Mouse (Mus musculus) CH12.LX (cell line): ENCODE measurements around the gene Sox18. TPM values are rescaled to one million over a fixed set of nuclear protein-coding genes. Genes with fewer than 3 reads are reported as not detected.

Experiments used
- DNase-seq: peaks from one replicate; pipeline ENCODE4 v3.0.0-alpha.2; 2013; ENCODE audit errors: extremely low read depth
- H3K27ac ChIP-seq: 2 replicates; pipeline ENCODE4 v1.5.1; 2012; ENCODE audit warnings: low read depth, mild to moderate bottlenecking, control low read depth, moderate library complexity; ENCODE audit not compliant: insufficient read depth
- H3K27me3 ChIP-seq: replicated peaks from 2 replicates; pipeline ENCODE3; 2012; ENCODE audit warnings: inconsistent platforms
- H3K36me3 ChIP-seq, 2 experiments: replicated peaks in 1 of 2; 2 replicates each; pipeline versions ENCODE3 to v1.6.1; 2012; ENCODE audit warnings: inconsistent platforms in 1 of 2, low read length in 1 of 2, mild to moderate bottlenecking in 1 of 2, mixed read lengths in 1 of 2, moderate library complexity in 1 of 2; ENCODE audit not compliant: control insufficient read depth in 1 of 2, insufficient read depth in 1 of 2
- H3K4me1 ChIP-seq, 2 experiments: 2 replicates each; pipeline ENCODE4 v1.6.1; 2012; ENCODE audit warnings: inconsistent platforms in 1 of 2, moderate library complexity in 1 of 2; ENCODE audit not compliant: insufficient read depth in 2 of 2, control insufficient read depth in 1 of 2
- H3K4me2 ChIP-seq: 2 replicates; pipeline ENCODE4 v1.6.1; 2012; ENCODE audit warnings: low read depth, mild to moderate bottlenecking, control low read depth; ENCODE audit not compliant: poor library complexity, insufficient read depth, severe bottlenecking
- H3K4me3 ChIP-seq, 3 experiments: fragments of 150-350 bp in 1 of 3; sonication (generic) in 1 of 3; replicated peaks in 1 of 3; 2 replicates each; pipeline versions ENCODE3 to v1.5.1; 2011 to 2012; ENCODE audit warnings: low read depth in 2 of 3, low read length in 2 of 3, mild to moderate bottlenecking in 2 of 3, moderate library complexity in 2 of 3, control low read depth in 1 of 3, improper control_type of control experiment in 1 of 3, inconsistent platforms in 1 of 3, mixed read lengths in 1 of 3; ENCODE audit not compliant: poor library complexity in 1 of 3
- H3K79me2 ChIP-seq: replicated peaks from 2 replicates; pipeline ENCODE4 v1.6.1; 2012; ENCODE audit warnings: mild to moderate bottlenecking, moderate library complexity; ENCODE audit not compliant: control insufficient read depth, poor library complexity, insufficient read depth, severe bottlenecking; ENCODE audit errors: extremely low read depth
- H3K9ac ChIP-seq: 2 replicates; pipeline ENCODE4 v1.6.1; 2012; ENCODE audit warnings: low read depth, mild to moderate bottlenecking, control low read depth, moderate library complexity; ENCODE audit not compliant: insufficient read depth
- H3K9me3 ChIP-seq: replicated peaks from 2 replicates; pipeline ENCODE3; 2012; ENCODE audit warnings: low read length, inconsistent platforms, mixed read lengths
- BHLHE40 ChIP-seq: IDR thresholded peaks from 2 replicates; pipeline ENCODE4 v1.6.1; 2011; ENCODE audit warnings: mild to moderate bottlenecking, low read depth, low read length, improper control_type of control experiment
- CHD2 ChIP-seq: IDR thresholded peaks from 2 replicates; pipeline ENCODE4 v1.6.1; 2011; ENCODE audit warnings: low read length, improper control_type of control experiment
- CTCF ChIP-seq, 2 experiments: IDR thresholded peaks in 1 of 2; conservative IDR thresholded peaks in 1 of 2; 2 replicates each; pipeline ENCODE4 v1.5.1; 2011 to 2012; ENCODE audit warnings: low read depth in 2 of 2, low read length in 2 of 2, improper control_type of control experiment in 1 of 2, inconsistent platforms in 1 of 2, mild to moderate bottlenecking in 1 of 2, moderate library complexity in 1 of 2
- ELF1 ChIP-seq: IDR thresholded peaks from 2 replicates; pipeline ENCODE4 v1.6.1; 2014; ENCODE audit warnings: low read depth, mild to moderate bottlenecking, inconsistent platforms, low read length, improper control_type of control experiment
- EP300 ChIP-seq: IDR thresholded peaks from 2 replicates; pipeline ENCODE4 v1.6.1; 2011; ENCODE audit warnings: low read length, improper control_type of control experiment
- IRF4 ChIP-seq: IDR thresholded peaks from 2 replicates; pipeline ENCODE4 v1.6.1; 2014; ENCODE audit warnings: low read depth, mild to moderate bottlenecking, inconsistent platforms, low read length, improper control_type of control experiment
- JUN ChIP-seq: IDR thresholded peaks from 2 replicates; pipeline ENCODE4 v1.6.1; 2011; ENCODE audit warnings: low read depth, mild to moderate bottlenecking, low read length, improper control_type of control experiment, moderate library complexity; ENCODE audit not compliant: insufficient read depth
- JUND ChIP-seq: conservative IDR thresholded peaks from 2 replicates; pipeline ENCODE4 v1.6.1; 2011; ENCODE audit warnings: low read depth, low read length, improper control_type of control experiment
- KAT2A ChIP-seq: IDR thresholded peaks from 2 replicates; pipeline ENCODE4 v1.6.1; 2012; ENCODE audit warnings: low read length, improper control_type of control experiment, inconsistent platforms; ENCODE audit not compliant: insufficient replicate concordance
- MAFK ChIP-seq: IDR thresholded peaks from 2 replicates; pipeline ENCODE4 v1.6.1; 2011; ENCODE audit warnings: low read length, improper control_type of control experiment; ENCODE audit not compliant: insufficient replicate concordance
- MEF2A ChIP-seq: IDR thresholded peaks from 2 replicates; pipeline ENCODE4 v1.6.1; 2014; ENCODE audit warnings: low read depth, mild to moderate bottlenecking, inconsistent platforms, low read length, improper control_type of control experiment, borderline replicate concordance
- MYC ChIP-seq: IDR thresholded peaks from 2 replicates; pipeline ENCODE4 v1.6.1; 2011; ENCODE audit warnings: low read depth, mild to moderate bottlenecking, improper control_type of control experiment, low read length
- NELFE ChIP-seq: IDR thresholded peaks from 2 replicates; pipeline ENCODE4 v1.6.1; 2011; ENCODE audit warnings: low read depth, low read length, improper control_type of control experiment
- NRF1 ChIP-seq: IDR thresholded peaks from 2 replicates; pipeline ENCODE4 v1.6.1; 2014; ENCODE audit warnings: low read depth, mild to moderate bottlenecking, inconsistent platforms, low read length, improper control_type of control experiment, moderate library complexity
- POLR2A ChIP-seq: IDR thresholded peaks from 2 replicates; pipeline ENCODE4 v1.6.1; 2011; ENCODE audit warnings: low read depth, mild to moderate bottlenecking, improper control_type of control experiment, low read length
- POLR2AphosphoS2 ChIP-seq: IDR thresholded peaks from 2 replicates; pipeline ENCODE4 v1.6.1; 2011; ENCODE audit warnings: low read depth, low read length, improper control_type of control experiment
- RAD21 ChIP-seq: IDR thresholded peaks from 2 replicates; pipeline ENCODE4 v1.6.1; 2011; ENCODE audit warnings: low read depth, mild to moderate bottlenecking, low read length, improper control_type of control experiment, moderate library complexity
- SIN3A ChIP-seq: IDR thresholded peaks from 2 replicates; pipeline ENCODE4 v1.6.1; 2012; ENCODE audit warnings: low read length, improper control_type of control experiment, inconsistent platforms
- SMC3 ChIP-seq: IDR thresholded peaks from 2 replicates; pipeline ENCODE4 v1.6.1; 2011; ENCODE audit warnings: low read depth, low read length, improper control_type of control experiment
- TBP ChIP-seq: conservative IDR thresholded peaks from 2 replicates; pipeline ENCODE4 v1.6.1; 2011; ENCODE audit warnings: low read depth, low read length, improper control_type of control experiment
- TCF12 ChIP-seq: IDR thresholded peaks from 2 replicates; pipeline ENCODE4 v1.6.1; 2014; ENCODE audit warnings: low read depth, mild to moderate bottlenecking, inconsistent platforms, low read length, improper control_type of control experiment
- UBTF ChIP-seq: IDR thresholded peaks from 2 replicates; pipeline ENCODE4 v1.6.1; 2012; ENCODE audit warnings: low read depth, mild to moderate bottlenecking, inconsistent platforms, low read length, improper control_type of control experiment, moderate library complexity
- ZC3H11A ChIP-seq: IDR thresholded peaks from 2 replicates; pipeline ENCODE4 v1.6.1; 2012; ENCODE audit warnings: low read depth, mild to moderate bottlenecking, inconsistent platforms, low read length, improper control_type of control experiment
- ZKSCAN1 ChIP-seq: IDR thresholded peaks from 2 replicates; pipeline ENCODE4 v1.6.1; 2012; ENCODE audit warnings: low read depth, inconsistent platforms, low read length, improper control_type of control experiment, borderline replicate concordance
- ZMIZ1 ChIP-seq: IDR thresholded peaks from 2 replicates; pipeline ENCODE4 v1.6.1; 2012; ENCODE audit warnings: low read depth, mild to moderate bottlenecking, inconsistent platforms, low read length, improper control_type of control experiment
- dilution Hi-C: fragments of 300-500 bp; cut with MboI; formaldehyde crosslinking; loops from 2 replicates; pipeline ENCODE4 v1.14.3; 2020; ENCODE audit warnings: low sequenced_read_pairs; ENCODE audit not compliant: extremely low pct_unique_long_range_greater_than_20kb, extremely low pct_ligation_motif_present
- in situ Hi-C: fragments of 300-500 bp; cut with MboI; formaldehyde crosslinking; loops from 3 replicates; pipeline ENCODE4 v1.14.3; 2019; ENCODE audit warnings: low sequenced_read_pairs, low pct_ligation_motif_present, low pct_unique_long_range_greater_than_20kb, mixed read lengths
- polyA plus RNA-seq: library from polyadenylated mRNA; unstranded; fragments of >175 nt; gene quantifications from 2 replicates; pipeline ENCODE4 v1.2.1, GENCODE M21; 2012; ENCODE audit warnings: low read depth; ENCODE audit not compliant: insufficient read length
- total RNA-seq, 2 experiments: library from RNA; depleted of rRNA; stranded (reverse); fragments of 300-350 nt in 1 of 2; fragments of >200 nt in 1 of 2; gene quantifications; 2 replicates each; pipeline ENCODE4 v1.2.3; 2012 to 2014

Sox18 gene
- total and polyA plus RNA-seq, 3 experiments, result not detected

DNA sequence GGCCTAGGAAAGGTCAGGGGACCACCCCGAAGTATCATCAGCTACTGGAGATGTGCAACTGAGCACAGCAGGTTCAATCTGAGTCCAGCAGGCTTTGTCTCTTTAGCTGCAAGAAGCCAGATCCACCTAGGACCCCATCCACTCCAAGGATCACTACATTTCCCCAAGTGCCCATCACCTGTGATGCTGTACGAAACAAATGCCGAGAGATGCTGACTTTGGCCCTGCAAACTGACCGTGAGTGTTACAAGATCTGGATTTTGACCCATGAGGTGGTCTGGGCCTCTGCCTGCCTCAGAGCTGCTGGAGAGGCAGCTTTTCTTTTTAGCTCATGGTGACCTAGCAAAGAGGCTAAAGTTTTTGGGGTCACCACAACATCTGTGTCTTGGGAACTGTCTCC, 14.2 kb upstream of the Sox18 start:
- DNase-seq, result no peak
- no peak for TF ChIP-seq IRF4
- no peak for TF ChIP-seq MYC
- no peak for TF ChIP-seq ELF1
- no peak for TF ChIP-seq MAFK
- TF ChIP-seq JUND, result no peak
- no peak for TF ChIP-seq RAD21
- TF ChIP-seq ZKSCAN1, result no peak
- no peak for TF ChIP-seq JUN
- no peak for TF ChIP-seq CTCF (conservative IDR thresholded peaks at IDR 0.05 in 1 of 2, IDR thresholded peaks at IDR 0.05 in 1 of 2; ENCODE audit: low read depth in 2 of 2, low read length in 2 of 2)
- TF ChIP-seq NRF1, result no peak
- TF ChIP-seq SMC3, result no peak
- no peak for TF ChIP-seq KAT2A
- no peak for TF ChIP-seq NELFE
- TF ChIP-seq, all 38 proteins: peak for 0
- no peaks in the 10 kb centered on the region for H3K27me3 ChIP-seq
- no peaks in the 10 kb centered on the region; the same call in 1 of the 2 replicates for H3K79me2 ChIP-seq
- no peak overlapping the region for H3K4me3 ChIP-seq
- H3K36me3 ChIP-seq, result peaks cover 30 to 69% of the 10 kb centered on the region in 2 experiments
- in situ Hi-C loops (no loop called here), dilution Hi-C loops (no loop called here)
- peaks cover 23 to 66% of the 10 kb centered on the region in 2 experiments for H3K4me1 ChIP-seq
- H3K4me2 ChIP-seq, result no peak overlapping the region
- H3K27ac ChIP-seq, result no peak overlapping the region
- H3K9ac ChIP-seq, result no peak overlapping the region
- H3K9me3 ChIP-seq, result no peaks in the 10 kb centered on the region

DNA sequence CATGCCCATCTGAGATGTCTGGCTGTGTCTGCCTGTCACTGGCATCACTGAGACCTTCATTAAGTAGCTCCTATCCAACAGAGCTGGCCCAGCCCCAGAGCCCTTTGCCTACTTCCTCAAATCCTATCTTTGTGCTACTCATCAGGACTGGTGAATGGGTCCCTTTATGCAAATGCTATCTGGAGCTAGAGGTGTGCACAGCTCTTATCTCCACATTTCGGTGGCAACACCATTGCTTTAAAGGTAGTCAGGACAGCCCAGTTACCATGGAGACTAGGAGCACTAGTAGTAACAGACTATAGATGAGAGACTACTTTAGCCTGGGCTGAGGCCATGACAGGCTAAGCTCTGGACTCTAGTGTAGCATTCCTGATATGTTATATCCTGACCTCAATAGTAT, 13.3 kb upstream of the Sox18 start:
- Histone ChIP-seq H3K79me2 (no peaks in the 10 kb centered on the region), H3K9ac (no peak overlapping the region), H3K4me1 (peaks cover 17 to 58% of the 10 kb centered on the region in 2 experiments), H3K27ac (no peak overlapping the region), H3K4me3 (no peak overlapping the region), H3K9me3 (no peaks in the 10 kb centered on the region), H3K4me2 (no peak overlapping the region), H3K36me3 (peaks cover 29 to 60% of the 10 kb centered on the region in 2 experiments), H3K27me3 (no peaks in the 10 kb centered on the region)
- TF ChIP-seq ZMIZ1, result no peak
- TF ChIP-seq UBTF, result no peak
- no peak for TF ChIP-seq MAFK
- TF ChIP-seq JUN, result no peak
- TF ChIP-seq TBP, result no peak
- TF ChIP-seq SIN3A, result no peak
- TF ChIP-seq NRF1, result no peak
- TF ChIP-seq IRF4, result no peak
- no peak for TF ChIP-seq POLR2A
- TF ChIP-seq JUND, result no peak
- TF ChIP-seq CHD2, result no peak
- TF ChIP-seq MEF2A, result no peak
- TF ChIP-seq ZC3H11A, result no peak
- TF ChIP-seq EP300, result no peak
- no peak for TF ChIP-seq NELFE
- no peak for TF ChIP-seq POLR2AphosphoS2
- no peak for TF ChIP-seq TCF12
- no peak for TF ChIP-seq BHLHE40
- dilution Hi-C loops, result no loop called here
- no peak for DNase-seq
- in situ Hi-C loops, result no loop called here
